Mouse (Mus musculus) v-Abl transformed pro-B cells (cell line): ENCODE measurements around the gene Cenpn.

Experiments
- in situ Hi-C, 2 experiments: fragments of 400-800 bp; cut with MboI; formaldehyde crosslinking; loops; one replicate each; pipeline ENCODE4 v1.15.1; 2025; ENCODE audit not compliant: unreplicated experiment in 2 of 2

Gene Cenpn

GRCm38 (mm10) chr8:116921337-116922059, at the start of gene Cenpn, which contains the start of gene Cmc2:
Cenpn (plus strand) TSS chr8:116921730.
Cmc2 (minus strand) TSS chr8:116921455.
- in situ Hi-C loops: loop anchor here (5.0 kb wide), 2 partner anchors 44 to 49 kb away; no protein-coding TSS in a partner anchor

- in situ Hi-C loops: loop anchor here (5.0 to 25.0 kb wide), 9 partner anchors 49 to 1991 kb away; partner anchors contain the start of genes 1700030J22Rik (in 1 of the 2), Cenpn (in 1 of the 2), Cmc2 (in 1 of the 2) and Gcsh (in 1 of the 2)
Observed at GRCm38 (mm10) chr8:116872761-116873342, 48.7 kb upstream of the Cenpn start.

- in situ Hi-C loops: loop anchor here (5.0 to 25.0 kb wide), 9 partner anchors 49 to 1991 kb away; partner anchors contain the start of genes 1700030J22Rik (in 1 of the 2), Cenpn (in 1 of the 2), Cmc2 (in 1 of the 2) and Gcsh (in 1 of the 2)
Observed at GRCm38 (mm10) chr8:116873586-116873985, 47.9 kb upstream of the Cenpn start.

GRCm38 (mm10) chr8:116873986-116874385, 47.5 kb upstream of the Cenpn start:
- in situ Hi-C loops: loop anchor here (5.0 to 25.0 kb wide), 9 partner anchors 48 to 1992 kb away; partner anchors contain the start of genes 1700030J22Rik (in 1 of the 2), Cenpn (in 1 of the 2), Cmc2 (in 1 of the 2) and Gcsh (in 1 of the 2)

- in situ Hi-C loops: loop anchor here (5.0 to 25.0 kb wide), 5 partner anchors 46 to 1991 kb away; partner anchors contain the start of genes Cenpn (in 1 of the 2) and Cmc2 (in 1 of the 2)
Observed at GRCm38 (mm10) chr8:116875798-116876450, 45.6 kb upstream of the Cenpn start.

GRCm38 (mm10) chr8:116881396-116881795, 40.1 kb upstream of the Cenpn start:
- in situ Hi-C loops: loop anchor here in 1 of 2 experiments (25.0 kb wide), 1 partner anchor 1931 kb away; no protein-coding TSS in a partner anchor

- in situ Hi-C loops: loop anchor here in 1 of 2 experiments (25.0 kb wide), 1 partner anchor 1924 kb away; no protein-coding TSS in a partner anchor
Observed at GRCm38 (mm10) chr8:116887813-116888212, 33.7 kb upstream of the Cenpn start.

- in situ Hi-C loops: loop anchor here in 1 of 2 experiments (25.0 kb wide), 1 partner anchor 1921 kb away; no protein-coding TSS in a partner anchor
Observed at GRCm38 (mm10) chr8:116891446-116891845, 30.1 kb upstream of the Cenpn start.

GRCm38 (mm10) chr8:116892130-116892529, 29.4 kb upstream of the Cenpn start:
- in situ Hi-C loops: loop anchor here in 1 of 2 experiments (25.0 kb wide), 1 partner anchor 1920 kb away; no protein-coding TSS in a partner anchor

GRCm38 (mm10) chr8:116892636-116893035, 28.9 kb upstream of the Cenpn start:
- in situ Hi-C loops: loop anchor here in 1 of 2 experiments (25.0 kb wide), 1 partner anchor 1920 kb away; no protein-coding TSS in a partner anchor

GRCm38 (mm10) chr8:116893938-116894337, 27.6 kb upstream of the Cenpn start:
- in situ Hi-C loops: loop anchor here in 1 of 2 experiments (25.0 kb wide), 1 partner anchor 1918 kb away; no protein-coding TSS in a partner anchor

GRCm38 (mm10) chr8:116895521-116895920, 26.0 kb upstream of the Cenpn start:
- in situ Hi-C loops: loop anchor here in 1 of 2 experiments (25.0 kb wide), 1 partner anchor 1917 kb away; no protein-coding TSS in a partner anchor

GRCm38 (mm10) chr8:116904736-116905135, 16.8 kb upstream of the Cenpn start:
- in situ Hi-C loops: no loop called here

- in situ Hi-C loops: no loop called here
Observed at GRCm38 (mm10) chr8:116905252-116905651, 16.3 kb upstream of the Cenpn start.

- in situ Hi-C loops: no loop called here
Observed at GRCm38 (mm10) chr8:116905836-116906235, 15.7 kb upstream of the Cenpn start.

- in situ Hi-C loops: loop anchor here (5.0 kb wide), 2 partner anchors 44 to 49 kb away; no protein-coding TSS in a partner anchor
Observed at GRCm38 (mm10) chr8:116921005-116921336, 559 bp upstream of the Cenpn start.

- in situ Hi-C loops: loop anchor here (5.0 kb wide), 2 partner anchors 45 to 50 kb away; no protein-coding TSS in a partner anchor
Observed at GRCm38 (mm10) chr8:116922060-116922757, 679 bp downstream of the Cenpn start.

GRCm38 (mm10) chr8:116923526-116923925, 2.0 kb downstream of the Cenpn start:
- in situ Hi-C loops: loop anchor here (5.0 kb wide), 2 partner anchors 46 to 51 kb away; no protein-coding TSS in a partner anchor

GRCm38 (mm10) chr8:116927880-116928279, 6.3 kb downstream of the Cenpn start:
- in situ Hi-C loops: loop anchor here in 1 of 2 experiments (5.0 kb wide), 1 partner anchor 544 kb away; no protein-coding TSS in a partner anchor
